Mouse (Mus musculus) heart, embryonic 13.5 days (tissue): ENCODE measurements around the gene Aatf. TPM values are rescaled to one million over a fixed set of nuclear protein-coding genes. Genes with fewer than 3 reads are reported as not detected.

Source experiments
- ATAC-seq: fragments of 200-750 bp; cut with Nextera tagmentation; 2 replicates; pipeline ENCODE4 v1.8.0; 2017; ENCODE audit warnings: moderate TSS enrichment; ENCODE audit not compliant: insufficient number of reproducible peaks, low FRiP score, low TSS enrichment; ENCODE audit errors: extremely low read depth
- H3K27ac ChIP-seq: fragments of 300-500 bp; sonication (generic); replicated peaks from 2 replicates; pipeline ENCODE4 v1.5.1; 2015; ENCODE audit warnings: moderate library complexity, mild to moderate bottlenecking, inconsistent platforms
- H3K27me3 ChIP-seq: fragments of 300-500 bp; sonication (generic); replicated peaks from 2 replicates; pipeline ENCODE4 v1.6.1; 2015; ENCODE audit warnings: mild to moderate bottlenecking, inconsistent platforms
- H3K36me3 ChIP-seq: fragments of 300-500 bp; sonication (generic); 2 replicates; pipeline ENCODE4 v1.6.1; 2015; ENCODE audit warnings: mild to moderate bottlenecking, inconsistent platforms
- H3K4me1 ChIP-seq: fragments of 300-500 bp; sonication (generic); 2 replicates; pipeline ENCODE4 v1.6.1; 2015; ENCODE audit warnings: inconsistent platforms
- H3K4me2 ChIP-seq: fragments of 300-500 bp; sonication (generic); 2 replicates; pipeline ENCODE4 v1.6.1; 2015; ENCODE audit warnings: inconsistent platforms, mild to moderate bottlenecking, moderate library complexity
- H3K4me3 ChIP-seq: fragments of 300-500 bp; sonication (generic); 2 replicates; pipeline ENCODE4 v1.5.1; 2015; ENCODE audit warnings: moderate library complexity, mild to moderate bottlenecking, inconsistent platforms
- H3K9ac ChIP-seq: fragments of 300-500 bp; sonication (generic); 2 replicates; pipeline ENCODE4 v1.6.1; 2015; ENCODE audit warnings: inconsistent platforms, mild to moderate bottlenecking, moderate library complexity
- H3K9me3 ChIP-seq: fragments of 300-500 bp; sonication (generic); 2 replicates; pipeline ENCODE4 v1.6.1; 2016; ENCODE audit warnings: inconsistent platforms
- WGBS: fragments of 180-500 bp; shearing (Covaris S2); methylation state at CpG from one replicate; pipeline ENCODE4 v1.1.7; 2015; ENCODE audit warnings: mixed read lengths; 5-methylcytosine and 5-hydroxymethylcytosine counted together
- polyA plus RNA-seq: library from polyadenylated mRNA; unstranded; fragments of >200 nt; fragmentation: Nextera tagmentation; extraction: Ambion mirVana; gene quantifications from 2 replicates; pipeline ENCODE4 v1.2.1, GENCODE M21; 2015

Aatf gene
- polyA plus RNA-seq, 1 experiment from 2014 or later: 28.2 TPM

- Histone ChIP-seq H3K27ac (no peak overlapping the region), H3K4me1 (peaks cover 34% of the 10 kb centered on the region), H3K9me3 (no peaks in the 10 kb centered on the region), H3K36me3 (no peaks in the 10 kb centered on the region), H3K9ac (no peak overlapping the region), H3K27me3 (peaks cover 97% of the 10 kb centered on the region), H3K4me2 (peak overlapping the region; percentile 27; the same call in 1 of the 2 replicates), H3K4me3 (peak overlapping the region; percentile 9; the same call in 1 of the 2 replicates)
- WGBS: 11% methylated on average over 31 of the region's 31 CpGs
- no peak for ATAC-seq
Measured at GRCm38 (mm10) chr11:84520269-84521070, 7.1 kb upstream of the Aatf start.

GRCm38 (mm10) chr11:84519576-84520268 lies 6.4 kb upstream of the Aatf start:
- Histone ChIP-seq H3K9me3 (no peaks in the 10 kb centered on the region), H3K4me2 (peak overlapping the region; percentile 27; the same call in 1 of the 2 replicates), H3K9ac (no peak overlapping the region), H3K27me3 (peaks cover 97% of the 10 kb centered on the region), H3K36me3 (no peaks in the 10 kb centered on the region), H3K4me1 (peaks cover 27% of the 10 kb centered on the region), H3K27ac (no peak overlapping the region), H3K4me3 (peak overlapping the region; percentile 9; the same call in 1 of the 2 replicates)
- ATAC-seq: no peak
- 27% methylated on average over 34 of the region's 34 CpGs for WGBS

- ATAC-seq: no peak
- no peak overlapping the region for H3K4me3 ChIP-seq
- WGBS: 61% methylated on average over 12 of the region's 12 CpGs
- peaks cover 24% of the 10 kb centered on the region for H3K4me1 ChIP-seq
- peaks cover 97% of the 10 kb centered on the region for H3K27me3 ChIP-seq
- no peaks in the 10 kb centered on the region for H3K9me3 ChIP-seq
- H3K9ac ChIP-seq: no peak overlapping the region
- no peak overlapping the region for H3K4me2 ChIP-seq
- H3K27ac ChIP-seq: no peak overlapping the region
- H3K36me3 ChIP-seq: no peaks in the 10 kb centered on the region
Measured at GRCm38 (mm10) chr11:84519036-84519435, 5.7 kb upstream of the Aatf start.

DNA sequence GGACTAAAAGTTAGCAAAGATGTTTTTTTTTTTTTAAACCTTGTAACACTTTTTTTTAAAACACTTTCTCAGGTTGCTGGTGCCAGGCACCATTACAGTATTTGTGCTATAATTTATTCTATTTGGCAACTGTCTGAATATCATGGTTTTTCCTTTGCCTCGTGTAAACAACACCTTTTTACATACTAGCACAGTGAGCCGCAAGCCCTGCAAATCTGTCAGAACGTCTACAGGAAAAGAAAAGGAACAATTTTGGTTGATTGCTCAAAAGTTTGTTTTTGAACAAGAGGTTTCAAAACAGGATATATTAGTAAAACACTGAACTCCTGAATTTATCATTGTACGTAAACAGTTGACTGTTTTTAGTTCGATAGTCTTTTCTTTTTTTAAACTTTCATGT lies 4.9 kb upstream of the Aatf start:
- H3K36me3 ChIP-seq: no peaks in the 10 kb centered on the region
- no peak overlapping the region for H3K27ac ChIP-seq
- WGBS: 64% methylated on average over 5 of the region's 5 CpGs
- no peak overlapping the region for H3K4me2 ChIP-seq
- H3K27me3 ChIP-seq: peaks cover 91% of the 10 kb centered on the region
- H3K4me1 ChIP-seq: peaks cover 20% of the 10 kb centered on the region
- H3K4me3 ChIP-seq: no peak overlapping the region
- H3K9me3 ChIP-seq: no peaks in the 10 kb centered on the region
- H3K9ac ChIP-seq: no peak overlapping the region
- no peak for ATAC-seq

DNA sequence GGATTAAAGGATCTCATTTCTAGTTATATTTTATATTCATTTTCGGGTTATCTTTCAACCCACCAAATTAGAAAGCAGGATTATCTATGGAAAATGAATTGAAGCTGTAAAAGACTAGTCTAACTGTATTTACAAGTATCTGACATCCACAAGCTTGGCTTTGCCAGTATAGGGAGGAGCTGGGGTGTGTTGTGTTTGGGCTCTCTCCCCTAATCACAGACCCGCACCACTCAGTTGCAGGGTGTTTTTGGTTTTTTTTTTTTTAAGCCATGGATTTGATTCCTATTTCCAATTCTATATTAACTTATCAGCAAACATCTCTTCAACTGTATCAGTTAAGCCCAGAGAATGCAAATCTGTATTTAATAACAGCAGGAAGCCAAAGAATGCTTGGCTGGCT lies 4.1 kb upstream of the Aatf start:
- H3K27me3 ChIP-seq: peaks cover 83% of the 10 kb centered on the region
- H3K4me1 ChIP-seq: peaks cover 18% of the 10 kb centered on the region
- H3K27ac ChIP-seq: no peak overlapping the region
- no peak overlapping the region for H3K4me3 ChIP-seq
- no peaks in the 10 kb centered on the region for H3K9me3 ChIP-seq
- H3K4me2 ChIP-seq: no peak overlapping the region
- no peak for ATAC-seq
- no peaks in the 10 kb centered on the region for H3K36me3 ChIP-seq
- 49% methylated on average over 2 of the region's 2 CpGs for WGBS
- no peak overlapping the region for H3K9ac ChIP-seq

DNA sequence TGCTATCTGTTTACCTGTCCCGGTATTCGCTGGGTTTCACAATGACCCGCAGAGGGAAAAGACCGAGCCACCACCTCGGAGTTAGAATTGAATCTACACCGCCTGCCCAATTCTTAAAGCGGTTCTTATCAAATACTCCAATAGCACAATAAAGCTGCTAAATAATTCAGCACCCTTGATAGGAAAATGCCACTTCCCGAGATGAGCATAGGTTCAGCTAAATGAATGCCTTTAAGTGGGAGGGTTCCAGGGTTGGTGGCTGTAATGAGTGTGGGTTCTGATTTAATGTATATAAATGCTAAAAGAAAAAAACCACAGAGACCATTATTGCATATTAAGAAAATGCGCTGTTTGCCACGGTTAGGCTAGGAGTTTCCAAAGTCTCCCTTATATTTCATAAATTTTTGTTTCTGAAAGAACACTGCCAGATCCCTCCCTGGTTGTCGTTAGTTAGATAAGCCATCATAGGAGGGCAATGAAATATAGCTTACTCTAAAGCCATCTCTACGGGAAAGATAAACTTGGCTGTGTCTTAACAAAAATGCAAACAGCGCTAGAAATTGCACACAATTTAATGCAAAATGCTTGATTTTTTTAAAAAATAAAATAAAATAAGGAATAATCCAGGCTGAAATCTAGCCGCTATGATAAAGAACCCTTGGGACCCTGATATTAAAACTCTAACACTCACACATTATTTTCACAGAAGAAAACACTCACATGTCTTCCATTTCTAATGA lies 3.3 kb upstream of the Aatf start:
- WGBS: 16% methylated on average over 14 of the region's 14 CpGs
- H3K4me3 ChIP-seq: no peak overlapping the region
- H3K27me3 ChIP-seq: peaks cover 75% of the 10 kb centered on the region
- H3K9ac ChIP-seq: no peak overlapping the region
- ATAC-seq: no peak
- H3K27ac ChIP-seq: no peak overlapping the region
- H3K4me2 ChIP-seq: no peak overlapping the region
- H3K9me3 ChIP-seq: no peaks in the 10 kb centered on the region
- no peaks in the 10 kb centered on the region for H3K36me3 ChIP-seq
- H3K4me1 ChIP-seq: peaks cover 21% of the 10 kb centered on the region

GRCm38 (mm10) chr11:84512031-84512430 lies 1.3 kb downstream of the Aatf start:
- peaks cover 31% of the 10 kb centered on the region for H3K27me3 ChIP-seq
- no peak for ATAC-seq
- H3K36me3 ChIP-seq: peaks cover 42% of the 10 kb centered on the region
- no peaks in the 10 kb centered on the region for H3K9me3 ChIP-seq
- H3K4me3 ChIP-seq: peak overlapping the region; percentile 72; the same call in 1 of the 2 replicates
- peak overlapping the region; percentile 94 for H3K4me2 ChIP-seq
- no peak overlapping the region for H3K27ac ChIP-seq
- WGBS: 85% methylated on average over 1 of the region's 1 CpGs
- peak overlapping the region; percentile 85 for H3K9ac ChIP-seq
- H3K4me1 ChIP-seq: peaks cover 19% of the 10 kb centered on the region

GRCm38 (mm10) chr11:84504296-84504695 lies 9.0 kb downstream of the Aatf start:
- no peaks in the 10 kb centered on the region for H3K4me1 ChIP-seq
- no peak overlapping the region for H3K4me3 ChIP-seq
- ATAC-seq: no peak
- peaks cover 5% of the 10 kb centered on the region; the same call in 1 of the 2 replicates for H3K9me3 ChIP-seq
- H3K9ac ChIP-seq: no peak overlapping the region
- WGBS: 96% methylated on average over 1 of the region's 1 CpGs
- H3K36me3 ChIP-seq: peaks cover 73% of the 10 kb centered on the region
- no peaks in the 10 kb centered on the region for H3K27me3 ChIP-seq
- H3K27ac ChIP-seq: no peak overlapping the region
- no peak overlapping the region for H3K4me2 ChIP-seq

- WGBS: 65% methylated on average over 2 of the region's 2 CpGs
- H3K27me3 ChIP-seq: no peaks in the 10 kb centered on the region
- H3K36me3 ChIP-seq: peaks cover 35% of the 10 kb centered on the region
- H3K27ac ChIP-seq: no peak overlapping the region
- no peak overlapping the region for H3K4me3 ChIP-seq
- no peaks in the 10 kb centered on the region for H3K9me3 ChIP-seq
- no peaks in the 10 kb centered on the region for H3K4me1 ChIP-seq
- no peak overlapping the region for H3K9ac ChIP-seq
- ATAC-seq: no peak
- no peak overlapping the region for H3K4me2 ChIP-seq
Measured at GRCm38 (mm10) chr11:84497944-84498343, 15.4 kb downstream of the Aatf start.

- H3K4me2 ChIP-seq: no peak overlapping the region
- no peak overlapping the region for H3K27ac ChIP-seq
- H3K9ac ChIP-seq: no peak overlapping the region
- no peak for ATAC-seq
- no peaks in the 10 kb centered on the region for H3K9me3 ChIP-seq
- H3K4me3 ChIP-seq: no peak overlapping the region
- H3K4me1 ChIP-seq: no peaks in the 10 kb centered on the region
- H3K36me3 ChIP-seq: peaks cover 40% of the 10 kb centered on the region
- no peaks in the 10 kb centered on the region for H3K27me3 ChIP-seq
Measured at GRCm38 (mm10) chr11:84496901-84497300, 16.4 kb downstream of the Aatf start.

GRCm38 (mm10) chr11:84495774-84496173 lies 17.5 kb downstream of the Aatf start:
- no peaks in the 10 kb centered on the region for H3K9me3 ChIP-seq
- no peaks in the 10 kb centered on the region for H3K27me3 ChIP-seq
- H3K4me2 ChIP-seq: no peak overlapping the region
- H3K36me3 ChIP-seq: peaks cover 46% of the 10 kb centered on the region
- WGBS: 89% methylated on average over 4 of the region's 4 CpGs
- no peak overlapping the region for H3K27ac ChIP-seq
- no peak overlapping the region for H3K9ac ChIP-seq
- ATAC-seq: no peak
- no peak overlapping the region for H3K4me3 ChIP-seq
- no peaks in the 10 kb centered on the region for H3K4me1 ChIP-seq
